Mouse (Mus musculus) intestine, postnatal 0 days (tissue): ENCODE measurements around the gene Ms4a15. TPM values are rescaled to one million over a fixed set of nuclear protein-coding genes. Genes with fewer than 3 reads are reported as not detected.

Experiments
- ATAC-seq: fragments of 200-750 bp; cut with Nextera tagmentation; 2 replicates; pipeline ENCODE4 v1.8.0; 2017; ENCODE audit warnings: mild to moderate bottlenecking, moderate TSS enrichment, moderate library complexity
- H3K27ac ChIP-seq: fragments of 300-500 bp; sonication (generic); 2 replicates; pipeline ENCODE4 v1.5.1; 2014; ENCODE audit warnings: mild to moderate bottlenecking, low read depth, low read length, moderate library complexity
- H3K27me3 ChIP-seq: fragments of 300-500 bp; sonication (generic); replicated peaks from 2 replicates; pipeline ENCODE4 v1.6.1; 2014; ENCODE audit warnings: low read length, mixed read lengths; ENCODE audit not compliant: control insufficient read depth, insufficient read depth
- H3K36me3 ChIP-seq: fragments of 300-500 bp; sonication (generic); 2 replicates; pipeline ENCODE4 v1.6.1; 2014; ENCODE audit warnings: mild to moderate bottlenecking, moderate library complexity; ENCODE audit not compliant: control insufficient read depth, insufficient read depth
- H3K4me1 ChIP-seq: fragments of 300-500 bp; sonication (generic); replicated peaks from 2 replicates; pipeline ENCODE4 v1.6.1; 2014; ENCODE audit warnings: antibody characterized with exemption, low read length, mixed read lengths; ENCODE audit not compliant: control insufficient read depth, insufficient read depth
- H3K4me2 ChIP-seq: fragments of 300-500 bp; sonication (generic); replicated peaks from 2 replicates; pipeline ENCODE4 v1.6.1; 2014; ENCODE audit warnings: low read depth, mild to moderate bottlenecking, moderate library complexity
- H3K4me3 ChIP-seq: fragments of 300-500 bp; sonication (generic); 2 replicates; pipeline ENCODE4 v1.5.1; 2014; ENCODE audit warnings: low read depth, low read length
- H3K9ac ChIP-seq: fragments of 300-500 bp; sonication (generic); 2 replicates; pipeline ENCODE4 v1.6.1; 2014; ENCODE audit warnings: mild to moderate bottlenecking, low read depth, low read length
- H3K9me3 ChIP-seq: fragments of 300-500 bp; sonication (generic); 2 replicates; pipeline ENCODE4 v1.6.1; 2016; ENCODE audit warnings: mixed run types; ENCODE audit not compliant: control insufficient read depth
- CTCF ChIP-seq: sonication (generic); IDR thresholded peaks from 2 replicates; pipeline ENCODE4 v1.5.1; 2016; ENCODE audit warnings: low read depth, mild to moderate bottlenecking, control low read depth, antibody characterized with exemption, moderate library complexity
- WGBS: fragments of 180-500 bp; shearing (Covaris S2); extraction: QIAGEN DNeasy Blood & Tissue Kit; methylation state at CpG from one replicate; pipeline ENCODE4 v1.1.7; 2014; 5-methylcytosine and 5-hydroxymethylcytosine counted together
- polyA plus RNA-seq: library from polyadenylated mRNA; unstranded; fragments of >200 nt; fragmentation: Nextera tagmentation; extraction: Ambion mirVana; gene quantifications from 2 replicates; pipeline ENCODE4 v1.2.1, GENCODE M21; 2015

The Ms4a15 gene
- polyA plus RNA-seq, 1 experiment from 2014 or later = 0.34 TPM

GRCm38 (mm10) chr19:10970457-10970856 lies 22.6 kb downstream of the Ms4a15 start:
- Histone ChIP-seq H3K27ac (peak overlapping the region; percentile 94), H3K4me2 (no peak overlapping the region; the same call in 1 of the 2 replicates), H3K4me3 (no peak overlapping the region), H3K9ac (no peak overlapping the region), H3K27me3 (no peaks in the 10 kb centered on the region), H3K36me3 (peaks cover 19% of the 10 kb centered on the region), H3K4me1 (peaks cover 9% of the 10 kb centered on the region; the same call in 1 of the 2 replicates), H3K9me3 (no peaks in the 10 kb centered on the region)
- WGBS = 27% methylated on average over 3 of the region's 3 CpGs
- peak; percentile 73 for ATAC-seq
- TF ChIP-seq CTCF = no peak

- no peaks in the 10 kb centered on the region for H3K9me3 ChIP-seq
- H3K4me2 ChIP-seq = no peak overlapping the region
- no peak overlapping the region for H3K27ac ChIP-seq
- no peaks in the 10 kb centered on the region for H3K27me3 ChIP-seq
- no peak for TF ChIP-seq CTCF
- H3K4me3 ChIP-seq = no peak overlapping the region
- 90% methylated on average over 7 of the region's 7 CpGs for WGBS
- H3K9ac ChIP-seq = no peak overlapping the region
- peaks cover 31% of the 10 kb centered on the region for H3K36me3 ChIP-seq
- H3K4me1 ChIP-seq = peaks cover 8% of the 10 kb centered on the region; the same call in 1 of the 2 replicates
- ATAC-seq = no peak
These were observed 24.5 kb downstream of the Ms4a15 start for GRCm38 (mm10) chr19:10968578-10968977.

GRCm38 (mm10) chr19:10965721-10966120 lies 27.3 kb downstream of the Ms4a15 start:
- WGBS = 85% methylated on average over 7 of the region's 7 CpGs
- H3K4me1 ChIP-seq = peaks cover 4% of the 10 kb centered on the region; the same call in 1 of the 2 replicates
- TF ChIP-seq CTCF = no peak
- H3K27ac ChIP-seq = no peak overlapping the region
- H3K36me3 ChIP-seq = peaks cover 32% of the 10 kb centered on the region
- H3K27me3 ChIP-seq = no peaks in the 10 kb centered on the region
- H3K9ac ChIP-seq = no peak overlapping the region
- no peaks in the 10 kb centered on the region for H3K9me3 ChIP-seq
- no peak overlapping the region for H3K4me2 ChIP-seq
- no peak overlapping the region for H3K4me3 ChIP-seq
- no peak for ATAC-seq

- H3K36me3 ChIP-seq = peaks cover 8% of the 10 kb centered on the region; the same call in 1 of the 2 replicates
- no peaks in the 10 kb centered on the region for H3K4me1 ChIP-seq
- TF ChIP-seq CTCF = no peak
- 42% methylated on average over 12 of the region's 12 CpGs for WGBS
- no peak overlapping the region for H3K9ac ChIP-seq
- H3K27me3 ChIP-seq = no peaks in the 10 kb centered on the region
- H3K27ac ChIP-seq = no peak overlapping the region
- no peak overlapping the region for H3K4me3 ChIP-seq
- no peak overlapping the region for H3K4me2 ChIP-seq
- no peaks in the 10 kb centered on the region for H3K9me3 ChIP-seq
- ATAC-seq = peak; percentile 14; the same call in 1 of the 2 replicates
These were observed 33.1 kb downstream of the Ms4a15 start for GRCm38 (mm10) chr19:10959978-10960346.

GRCm38 (mm10) chr19:10959085-10959977 lies 33.7 kb downstream of the Ms4a15 start:
- H3K4me3 ChIP-seq = no peak overlapping the region
- 31% methylated on average over 11 of the region's 11 CpGs for WGBS
- H3K36me3 ChIP-seq = peaks cover 4% of the 10 kb centered on the region; the same call in 1 of the 2 replicates
- H3K9me3 ChIP-seq = no peaks in the 10 kb centered on the region
- H3K4me1 ChIP-seq = no peaks in the 10 kb centered on the region
- peak; percentile 48 for ATAC-seq
- peak; percentile 87 for TF ChIP-seq CTCF
- H3K4me2 ChIP-seq = no peak overlapping the region
- no peak overlapping the region for H3K9ac ChIP-seq
- no peaks in the 10 kb centered on the region for H3K27me3 ChIP-seq
- no peak overlapping the region for H3K27ac ChIP-seq

- no peaks in the 10 kb centered on the region for H3K36me3 ChIP-seq
- H3K27ac ChIP-seq = peak overlapping the region; percentile 52
- H3K9me3 ChIP-seq = no peaks in the 10 kb centered on the region
- no peak overlapping the region for H3K9ac ChIP-seq
- no peak overlapping the region for H3K4me3 ChIP-seq
- 0 out of 2 replicates have a peak, but pooled peaks cover 3% of the 10 kb centered on the region for H3K4me1 ChIP-seq
- WGBS = 48% methylated on average over 11 of the region's 11 CpGs
- 0 out of 2 replicates have a peak overlapping the region, but pooled peaks have one; percentile 4 for H3K4me2 ChIP-seq
- H3K27me3 ChIP-seq = no peaks in the 10 kb centered on the region
- no peak for ATAC-seq
- TF ChIP-seq CTCF = no peak
These were observed 40.8 kb downstream of the Ms4a15 start for GRCm38 (mm10) chr19:10952021-10952939.
